Mouse (Mus musculus) embryonic stem cell, embryonic (primary cell): ENCODE measurements around the gene Lpcat1.

Experiments
- CTCF ChIA-PET, 4 experiments: fragments of 300-600 bp in 2 of 4; fragments of 350-600 bp in 2 of 4; sonication (Branson Sonifier 250); formaldehyde crosslinking; loops; one replicate each; lab custom pipeline; 2022; ENCODE audit warnings: inconsistent platforms in 2 of 4; lab: Charles Lee
- POLR2A ChIA-PET, 4 experiments: fragments of 300-600 bp in 2 of 4; fragments of 350-600 bp in 2 of 4; sonication (Branson Sonifier 250); formaldehyde crosslinking; loops; one replicate each; lab custom pipeline; 2022; ENCODE audit warnings: antibody characterized with exemption in 4 of 4, inconsistent platforms in 1 of 4; lab: Charles Lee

Lpcat1 gene

GRCm38 (mm10) chr13:73467034-73467420 lies at the start of gene Lpcat1:
Lpcat1 (plus strand) TSS chr13:73467197.
- ChIA-PET POLR2A (interaction anchor here (0.6 to 4.1 kb wide), 26 partner anchors 8 to 884 kb away, joined by 3 to 25 read pairs (median 4); partner anchors contain the start of genes Cep72 (in 1 of the 4) and Clptm1l (in 1 of the 4)), CTCF (interaction anchor here in 2 of 4 experiments (0.6 to 1.1 kb wide), 2 partner anchors 122 to 253 kb away, joined by 3 read pairs; no protein-coding TSS in a partner anchor)

DNA sequence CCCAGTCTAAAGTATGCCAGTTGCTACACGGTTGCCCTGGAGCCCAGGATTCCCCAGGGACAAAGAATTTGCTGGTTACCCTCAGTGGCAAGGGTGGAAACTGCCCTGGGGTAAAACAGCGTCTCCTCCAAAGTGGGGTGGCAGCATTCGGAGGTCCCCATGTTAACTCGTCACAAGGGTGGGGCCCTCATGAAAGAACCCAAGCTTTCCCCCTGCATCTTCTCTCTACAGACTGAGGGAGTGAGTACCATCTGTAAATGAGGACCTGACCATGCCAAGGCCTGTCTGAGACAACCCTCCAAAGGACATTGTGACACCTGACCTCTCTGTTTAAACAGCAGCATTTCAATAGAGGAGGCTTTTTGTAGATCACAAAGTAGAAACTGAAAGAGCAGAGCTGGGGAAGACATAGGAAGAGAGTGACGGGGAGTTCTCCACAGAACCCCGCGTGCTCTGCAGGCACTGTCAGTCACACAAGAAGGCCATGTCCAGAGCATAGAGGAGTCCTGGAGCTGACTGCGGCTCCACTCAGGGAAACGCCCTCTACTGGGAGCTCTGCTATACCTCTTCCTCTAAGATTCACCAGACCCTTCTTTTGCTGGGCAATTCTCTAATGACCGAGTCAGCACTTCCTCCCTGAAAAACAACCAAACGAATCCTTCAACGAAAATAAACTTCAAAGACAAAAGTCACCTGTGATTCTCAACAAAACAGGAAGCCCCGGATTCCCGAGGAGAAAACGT lies 49.3 kb upstream of the Lpcat1 start:
- POLR2A ChIA-PET = interaction anchor here in 3 of 4 experiments (0.5 to 1.7 kb wide), 7 partner anchors 14 to 331 kb away, joined by 3 to 5 read pairs (median 3); partner anchors contain the start of genes Mrpl36 (in 1 of the 3) and Ndufs6 (in 1 of the 3)
- CTCF ChIA-PET = interaction anchor here (0.5 to 2.3 kb wide), 26 partner anchors 8 to 462 kb away, joined by 3 to 17 read pairs (median 4); no protein-coding TSS in a partner anchor

DNA sequence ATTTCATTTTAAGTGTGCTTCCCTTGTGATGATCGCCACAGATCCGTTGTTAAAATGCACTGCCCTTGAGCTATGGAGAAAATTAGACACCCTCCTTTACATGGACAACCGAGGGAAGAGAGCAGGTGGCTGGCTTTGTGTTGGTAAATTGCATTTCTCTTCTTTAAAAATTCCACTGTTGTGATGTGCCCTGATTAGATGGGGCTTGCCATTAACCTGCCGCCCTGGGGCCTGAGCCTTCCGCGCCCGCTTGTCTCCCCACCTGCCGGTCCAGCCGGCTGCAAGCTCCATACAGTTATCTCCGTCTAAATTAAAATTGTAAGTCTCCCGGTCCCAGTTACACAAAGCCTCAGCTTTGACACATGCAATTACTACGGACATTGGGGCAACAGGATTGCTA lies 48.7 kb upstream of the Lpcat1 start:
- CTCF ChIA-PET = interaction anchor here (0.6 to 2.3 kb wide), 25 partner anchors 7 to 462 kb away, joined by 3 to 17 read pairs (median 4); no protein-coding TSS in a partner anchor
- POLR2A ChIA-PET = interaction anchor here in 2 of 4 experiments (1.0 to 1.5 kb wide), 5 partner anchors 14 to 330 kb away, joined by 3 to 4 read pairs (median 3); partner anchors contain the start of genes Mrpl36 (in 1 of the 2) and Ndufs6 (in 1 of the 2)

DNA sequence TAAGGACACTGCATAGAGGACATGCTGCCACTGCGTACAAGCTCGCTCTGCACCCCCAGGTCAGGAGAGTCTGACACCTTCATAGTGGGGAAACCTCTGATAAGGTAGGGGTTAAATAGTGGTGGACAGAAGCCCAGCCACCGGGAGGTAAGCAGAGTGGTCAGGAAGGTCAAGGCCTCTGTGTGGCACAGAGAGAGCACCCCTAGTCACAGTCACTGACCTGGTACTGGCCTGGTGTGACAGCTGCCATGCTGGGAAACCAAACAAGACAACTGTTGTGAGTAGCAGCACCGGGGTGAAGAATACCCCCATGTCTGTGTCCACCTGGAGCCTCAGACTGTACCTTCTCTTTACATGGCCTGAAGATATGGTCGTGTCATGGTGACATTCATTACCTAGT lies 47.8 kb upstream of the Lpcat1 start:
- ChIA-PET POLR2A (interaction anchor here in 2 of 4 experiments (0.5 to 0.8 kb wide), 2 partner anchors 42 to 517 kb away, joined by 3 read pairs; no protein-coding TSS in a partner anchor), CTCF (interaction anchor here in 2 of 4 experiments (0.6 to 1.4 kb wide), 2 partner anchors 13 to 303 kb away, joined by 3 read pairs; no protein-coding TSS in a partner anchor)

GRCm38 (mm10) chr13:73423043-73423442 lies 44.0 kb upstream of the Lpcat1 start:
- POLR2A ChIA-PET = no interaction called here
- CTCF ChIA-PET = interaction anchor here in 1 of 4 experiments (0.5 kb wide), 1 partner anchor 1999 kb away, joined by 3 read pairs; no protein-coding TSS in a partner anchor

DNA sequence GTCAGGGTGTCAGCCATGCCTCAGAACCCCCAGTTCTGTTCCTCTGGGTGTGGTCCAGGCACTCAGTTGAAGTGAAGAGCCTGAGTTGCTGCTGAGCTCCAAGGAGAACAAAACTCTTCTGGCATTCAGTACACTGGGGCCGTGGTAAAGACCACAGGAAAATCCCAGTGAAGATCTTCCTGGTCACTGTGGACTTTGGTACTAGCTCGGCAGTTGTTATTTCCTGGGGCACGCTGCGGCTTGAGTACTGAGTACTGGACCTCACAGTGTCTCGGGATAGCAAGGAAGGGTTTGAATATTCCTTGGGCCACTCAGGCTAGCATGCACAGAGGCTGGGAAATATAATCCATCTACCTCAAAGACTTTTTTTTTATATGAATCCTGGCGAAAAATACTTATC lies 42.0 kb upstream of the Lpcat1 start:
- ChIA-PET POLR2A (interaction anchor here in 2 of 4 experiments (1.0 to 1.6 kb wide), 7 partner anchors 10 to 202 kb away, joined by 3 to 13 read pairs (median 5); partner anchors contain the start of gene Lpcat1 (in 2 of the 2)), CTCF (interaction anchor here (0.5 to 2.2 kb wide), 37 partner anchors 8 to 585 kb away, joined by 3 to 54 read pairs (median 6); partner anchors contain the start of gene Tert (in 3 of the 4))

DNA sequence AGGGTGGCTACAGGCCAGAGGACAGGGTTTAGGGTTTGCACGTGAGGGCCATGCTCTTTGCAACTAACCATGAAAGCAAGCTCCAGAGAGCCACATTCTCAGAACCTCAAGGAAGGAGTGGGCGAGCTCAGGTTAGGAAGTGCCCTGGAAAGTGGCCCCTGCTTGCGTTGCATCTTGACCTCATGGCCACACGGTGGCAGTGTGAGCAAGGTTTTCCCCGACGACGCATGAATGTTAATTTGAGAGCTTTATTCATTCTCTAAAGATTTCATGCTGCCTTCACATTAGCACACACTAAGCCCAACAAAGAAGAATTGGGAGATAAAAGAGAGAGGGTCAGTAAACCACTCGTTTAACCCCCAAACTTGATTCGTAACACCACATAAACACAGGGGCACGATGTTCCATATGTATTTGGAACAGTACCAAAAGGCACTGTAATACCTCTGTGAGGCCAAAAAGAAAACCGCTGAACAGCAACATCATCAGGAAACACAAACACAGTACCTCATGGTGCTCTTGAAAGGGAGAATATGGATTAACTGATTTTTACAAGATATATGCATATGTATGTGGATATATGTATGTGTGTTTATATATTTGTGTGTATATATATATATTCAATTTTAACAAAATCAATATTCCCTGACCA lies 41.0 kb upstream of the Lpcat1 start:
- ChIA-PET CTCF (interaction anchor here (0.6 to 2.2 kb wide), 97 partner anchors 8 to 1461 kb away, joined by 3 to 54 read pairs (median 4); partner anchors contain the start of genes Tert (in 3 of the 4) and Slc6a3 (in 1 of the 4)), POLR2A (interaction anchor here in 3 of 4 experiments (0.8 to 1.6 kb wide), 11 partner anchors 9 to 201 kb away, joined by 3 to 13 read pairs (median 4); partner anchors contain the start of gene Lpcat1 (in 2 of the 3))

DNA sequence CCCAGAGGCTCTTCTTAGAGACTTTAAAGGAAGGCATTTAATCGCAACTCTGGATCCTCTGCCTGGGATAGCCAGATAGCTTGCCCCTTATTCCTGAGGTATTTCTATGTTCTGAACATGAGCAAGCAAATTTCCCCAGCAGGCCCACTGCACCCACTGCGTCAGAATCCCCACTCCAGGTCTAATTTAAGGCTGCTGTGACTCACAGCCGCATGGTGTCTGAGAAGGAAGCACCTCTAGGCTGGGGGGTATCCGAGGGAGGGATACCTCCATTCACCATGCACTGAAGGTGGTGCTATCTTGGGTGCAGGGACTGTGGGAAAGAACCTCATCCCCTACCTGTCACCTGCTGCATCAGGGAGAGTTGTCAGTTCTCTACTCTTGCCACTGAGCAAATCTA lies 40.4 kb upstream of the Lpcat1 start:
- ChIA-PET POLR2A (interaction anchor here in 1 of 4 experiments (1.2 to 1.4 kb wide), 2 partner anchors 29 to 76 kb away, joined by 5 to 7 read pairs; no protein-coding TSS in a partner anchor), CTCF (interaction anchor here in 3 of 4 experiments (0.6 to 2.2 kb wide), 7 partner anchors 9 to 1041 kb away, joined by 7 to 51 read pairs (median 11); no protein-coding TSS in a partner anchor)

- POLR2A ChIA-PET = interaction anchor here in 2 of 4 experiments (0.7 to 1.6 kb wide), 3 partner anchors 28 to 171 kb away, joined by 3 to 7 read pairs (median 5); no protein-coding TSS in a partner anchor
- CTCF ChIA-PET = interaction anchor here in 2 of 4 experiments (0.6 to 2.1 kb wide), 5 partner anchors 12 to 263 kb away, joined by 3 to 8 read pairs (median 3); no protein-coding TSS in a partner anchor
Measured at GRCm38 (mm10) chr13:73429605-73430321, 37.2 kb upstream of the Lpcat1 start.

DNA sequence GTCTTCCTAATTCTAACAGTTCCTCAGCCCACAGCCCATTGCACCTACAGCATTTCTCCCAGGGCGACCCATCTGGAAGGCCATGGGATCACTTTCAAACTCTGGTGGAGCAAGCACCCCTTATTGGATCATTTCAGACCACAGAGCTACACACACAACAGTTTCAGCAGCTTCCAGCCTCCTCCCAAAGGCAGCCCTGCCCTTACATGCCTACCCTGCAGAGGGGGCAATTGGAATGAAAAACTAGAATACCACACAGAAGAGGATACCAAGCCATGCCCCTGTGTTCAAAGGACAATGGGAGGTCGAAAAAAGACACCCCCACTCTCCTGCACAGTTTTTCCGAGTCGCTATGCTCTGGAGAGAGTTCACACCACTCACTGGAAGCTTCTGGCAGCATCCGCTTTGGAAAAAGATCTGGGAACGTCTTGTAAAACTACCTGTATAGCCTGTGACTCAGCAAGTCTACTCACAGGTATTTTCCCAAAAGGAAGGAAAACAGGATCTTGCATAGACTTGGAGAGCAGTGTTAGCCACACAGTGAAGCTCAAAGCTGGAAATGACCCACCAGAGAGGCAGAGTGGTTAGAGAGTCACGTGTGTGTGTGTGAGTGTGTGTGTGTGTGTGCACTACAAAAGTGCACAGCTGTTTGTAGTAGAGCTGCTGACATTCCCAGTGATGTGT lies 34.4 kb upstream of the Lpcat1 start:
- POLR2A ChIA-PET = interaction anchor here in 2 of 4 experiments (0.6 to 3.7 kb wide), 8 partner anchors 15 to 630 kb away, joined by 3 to 17 read pairs (median 4); partner anchors contain the start of gene Lpcat1 (in 1 of the 2)
- CTCF ChIA-PET = interaction anchor here (0.6 to 2.5 kb wide), 8 partner anchors 15 to 177 kb away, joined by 3 to 13 read pairs (median 3); partner anchors contain the start of gene Slc6a3 (in 1 of the 4)

DNA sequence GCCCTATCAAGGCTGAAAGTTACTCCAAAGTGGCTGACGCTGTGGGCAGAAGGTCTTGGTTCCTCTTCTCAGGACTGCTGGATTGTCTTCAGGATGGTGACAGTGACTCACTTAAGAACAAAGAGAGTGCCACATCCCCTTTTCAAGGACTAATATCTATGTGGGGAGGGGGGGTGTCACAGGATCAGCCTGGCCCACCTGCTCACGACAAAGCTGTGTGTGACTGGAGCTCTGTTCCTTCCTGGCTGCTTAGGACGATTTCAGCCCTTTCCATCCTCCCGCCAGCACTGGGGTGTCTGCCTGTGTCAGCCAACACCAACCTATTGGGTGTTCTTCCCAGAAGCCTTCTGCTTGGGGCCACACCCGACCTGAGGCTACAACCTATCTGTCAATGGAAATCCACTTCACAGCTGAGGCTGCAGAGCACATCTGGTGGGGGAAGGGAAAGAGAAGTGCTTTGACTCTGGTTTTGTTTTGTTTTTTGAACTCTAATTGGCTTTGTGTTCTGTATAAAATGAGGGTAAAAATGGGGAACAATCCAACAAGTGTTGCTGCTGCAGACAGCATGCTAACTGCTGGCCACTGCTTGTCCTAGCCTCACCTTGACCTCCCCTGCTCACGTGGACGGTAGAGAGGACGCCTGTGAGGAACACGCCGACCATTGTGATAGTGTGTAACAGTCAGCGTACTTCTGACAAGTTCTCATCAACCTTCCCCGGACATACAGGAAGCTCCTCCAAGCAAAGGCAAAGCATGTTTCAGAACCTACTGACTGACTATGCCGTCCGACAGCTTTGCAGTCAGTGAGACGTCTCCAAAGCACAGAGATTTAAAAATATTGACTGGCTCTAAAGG lies 33.1 kb upstream of the Lpcat1 start:
- POLR2A ChIA-PET = interaction anchor here in 2 of 4 experiments (0.6 to 3.7 kb wide), 11 partner anchors 24 to 348 kb away, joined by 3 to 17 read pairs (median 4); partner anchors contain the start of gene Lpcat1 (in 2 of the 2)
- CTCF ChIA-PET = interaction anchor here (0.6 to 2.5 kb wide), 9 partner anchors 8 to 258 kb away, joined by 3 to 19 read pairs (median 3); no protein-coding TSS in a partner anchor

DNA sequence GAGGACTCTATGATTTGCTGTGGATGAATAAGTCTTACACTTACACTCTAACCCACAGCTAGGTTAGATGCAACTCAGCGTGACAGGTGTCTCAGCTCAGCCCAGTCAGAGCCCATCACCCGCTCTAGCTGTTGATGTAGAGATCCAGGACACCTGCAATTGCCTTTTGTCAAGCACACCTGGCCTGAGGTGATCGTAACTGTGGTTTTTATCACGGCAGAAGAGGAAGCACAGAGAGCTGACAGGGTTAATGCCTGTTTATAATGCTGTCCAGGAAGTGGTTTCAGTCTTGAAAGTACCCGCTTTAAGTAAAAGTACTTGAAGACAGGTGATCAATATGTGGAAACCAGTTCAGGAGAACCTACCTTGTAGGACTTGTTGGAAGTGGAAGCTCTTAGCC lies 32.3 kb upstream of the Lpcat1 start:
- ChIA-PET POLR2A (interaction anchor here in 2 of 4 experiments (0.7 to 3.7 kb wide), 10 partner anchors 9 to 61 kb away, joined by 3 to 17 read pairs (median 6); partner anchors contain the start of gene Lpcat1 (in 2 of the 2)), CTCF (interaction anchor here (0.7 to 2.5 kb wide), 6 partner anchors 9 to 258 kb away, joined by 3 to 19 read pairs (median 5); no protein-coding TSS in a partner anchor)

- CTCF ChIA-PET = interaction anchor here (0.6 to 2.4 kb wide), 6 partner anchors 10 to 702 kb away, joined by 3 to 19 read pairs (median 3); no protein-coding TSS in a partner anchor
- POLR2A ChIA-PET = interaction anchor here in 2 of 4 experiments (1.1 to 3.7 kb wide), 4 partner anchors 10 to 31 kb away, joined by 3 to 17 read pairs (median 8); partner anchors contain the start of gene Lpcat1 (in 1 of the 2)
Measured at GRCm38 (mm10) chr13:73435662-73436061, 31.3 kb upstream of the Lpcat1 start.

DNA sequence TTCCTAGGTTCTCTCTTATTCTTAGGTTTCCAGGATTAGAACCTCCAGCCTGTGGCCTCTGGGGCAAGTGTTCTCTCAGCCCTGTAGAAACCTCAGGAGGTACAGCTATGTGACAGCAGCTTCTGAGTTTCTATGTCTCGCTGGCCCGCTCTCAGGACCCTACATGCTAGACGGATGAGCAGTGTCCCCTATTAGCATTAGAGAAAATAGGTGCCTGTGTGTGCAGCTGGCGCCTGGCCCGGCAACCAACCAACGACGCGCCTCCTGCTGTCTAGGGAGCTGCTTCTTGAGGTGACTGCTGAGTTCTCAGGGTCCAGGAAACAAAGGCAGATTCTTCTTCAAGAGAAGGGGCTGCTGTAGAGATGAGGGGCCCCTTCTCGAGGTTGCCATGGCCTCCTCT lies 27.9 kb upstream of the Lpcat1 start:
- POLR2A ChIA-PET = interaction anchor here in 2 of 4 experiments (0.9 to 1.3 kb wide), 4 partner anchors 11 to 38 kb away, joined by 3 to 4 read pairs (median 3); no protein-coding TSS in a partner anchor

GRCm38 (mm10) chr13:73441032-73441431 lies 26.0 kb upstream of the Lpcat1 start:
- ChIA-PET CTCF (interaction anchor here in 1 of 4 experiments (1.8 kb wide), 1 partner anchor 15 kb away, joined by 4 read pairs; no protein-coding TSS in a partner anchor), POLR2A (interaction anchor here in 1 of 4 experiments (1.0 to 1.2 kb wide), 2 partner anchors 31 to 36 kb away, joined by 3 to 6 read pairs; no protein-coding TSS in a partner anchor)

More for the DNA sequence above, 27.9 kb upstream of the Lpcat1 start:
- CTCF ChIA-PET = interaction anchor here (0.6 to 1.7 kb wide), 6 partner anchors 11 to 261 kb away, joined by 3 to 5 read pairs (median 3); no protein-coding TSS in a partner anchor
